Mouse (Mus musculus) right cerebral cortex, postnatal 4 days (tissue): ENCODE data around the gene Nrk.

ENCODE experiments used
- DNase-seq: peaks from one replicate; pipeline ENCODE4 v3.0.0-alpha.2; 2022

The Nrk gene

DNA sequence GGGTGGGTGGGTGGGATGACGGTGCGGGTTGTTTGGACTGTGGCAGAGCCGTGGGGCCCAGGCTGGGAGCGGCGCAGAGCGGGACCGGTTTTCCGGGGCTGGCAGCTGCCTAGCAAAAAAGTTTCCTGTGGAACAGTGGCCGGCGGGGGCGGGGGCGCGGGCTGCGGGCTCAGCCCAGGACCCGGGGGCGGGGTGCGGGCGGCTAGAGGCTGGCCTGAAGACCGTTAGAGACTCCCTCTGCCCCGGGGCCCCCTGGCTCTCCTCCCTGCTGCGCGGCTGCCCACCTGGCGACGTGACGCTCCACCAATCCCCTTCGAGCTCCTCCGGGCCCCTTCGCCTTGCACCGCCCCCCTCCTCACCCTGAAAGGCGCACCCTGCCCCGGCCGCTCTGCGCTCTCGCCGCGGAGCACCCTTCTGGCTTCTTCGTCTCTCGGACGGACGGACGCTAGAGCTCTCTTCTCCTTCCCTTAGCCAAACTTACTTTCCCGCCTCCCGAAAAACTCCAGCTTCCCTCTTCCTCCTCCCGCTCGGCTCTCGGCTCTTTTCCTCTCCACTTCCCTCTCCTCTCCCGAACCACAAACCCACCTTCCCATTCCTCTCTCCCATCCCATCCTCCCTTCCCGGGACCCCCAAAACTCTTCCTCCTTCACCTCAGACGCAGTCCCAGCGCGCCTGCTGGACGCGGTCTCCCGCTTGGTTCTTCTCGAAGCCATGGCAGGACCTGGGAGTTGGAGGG, at the start of gene Nrk:
Nrk (plus strand) TSS at position 390 of the 736 bp plus-strand sequence.
- no peak for DNase-seq

DNA sequence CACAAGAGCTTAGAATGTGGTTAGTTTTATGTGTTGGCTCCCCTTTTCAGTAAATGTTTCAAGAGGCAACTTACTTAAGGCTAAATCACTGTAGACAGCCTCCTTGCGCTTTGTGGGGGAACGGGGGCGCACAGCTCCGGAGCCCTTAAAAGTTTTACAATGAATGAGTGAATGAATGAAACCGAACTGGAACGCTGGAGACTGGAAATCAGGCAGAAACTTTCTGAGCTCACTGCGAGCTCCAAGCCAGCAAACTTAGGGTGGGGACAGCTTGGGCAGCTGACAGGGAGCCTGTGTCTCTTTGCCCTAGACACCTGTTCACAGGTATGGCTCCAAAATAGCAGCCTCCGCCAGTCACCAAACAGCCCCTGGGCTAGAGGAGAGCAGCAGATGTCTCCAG, 864 bp upstream of the Nrk start:
- no peak for DNase-seq

DNA sequence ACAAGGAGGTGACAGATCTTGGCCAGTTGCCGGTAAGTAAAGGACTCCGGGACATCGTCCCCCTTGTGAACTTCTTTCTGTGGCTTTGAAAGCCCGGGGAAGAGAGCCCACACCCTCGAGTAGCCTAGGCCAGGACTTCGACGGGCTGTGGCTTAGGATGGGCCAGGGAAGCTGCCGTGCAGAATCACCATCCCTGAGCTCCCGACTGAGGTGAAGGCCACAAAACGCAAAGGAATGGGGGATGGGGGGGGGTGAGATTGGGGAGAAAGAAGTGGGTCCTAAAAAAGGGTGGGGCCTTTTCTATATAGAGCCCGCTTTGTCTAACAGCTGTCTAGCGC, 516 bp downstream of the Nrk start:
- no peak for DNase-seq

DNA sequence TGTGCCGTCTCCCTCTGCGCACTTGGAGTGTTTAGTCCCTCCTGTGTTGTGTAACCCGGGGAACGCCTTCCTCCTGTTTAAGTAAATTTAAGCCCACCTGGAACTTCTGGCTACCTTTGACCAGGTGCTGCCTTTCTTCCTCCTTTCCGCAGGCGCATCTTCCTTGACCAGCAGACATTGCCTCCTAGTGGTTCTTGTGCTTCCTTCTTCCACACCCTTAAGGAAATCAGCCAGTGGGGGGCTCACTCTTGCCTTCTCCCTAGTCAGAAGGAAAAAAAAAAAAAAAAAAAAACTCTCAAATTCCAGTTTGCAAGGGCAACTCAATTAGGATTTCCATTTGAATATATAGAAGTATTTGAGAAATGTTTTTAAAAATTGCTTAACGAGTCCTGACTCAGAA, 4.8 kb downstream of the Nrk start:
- DNase-seq = no peak

DNA sequence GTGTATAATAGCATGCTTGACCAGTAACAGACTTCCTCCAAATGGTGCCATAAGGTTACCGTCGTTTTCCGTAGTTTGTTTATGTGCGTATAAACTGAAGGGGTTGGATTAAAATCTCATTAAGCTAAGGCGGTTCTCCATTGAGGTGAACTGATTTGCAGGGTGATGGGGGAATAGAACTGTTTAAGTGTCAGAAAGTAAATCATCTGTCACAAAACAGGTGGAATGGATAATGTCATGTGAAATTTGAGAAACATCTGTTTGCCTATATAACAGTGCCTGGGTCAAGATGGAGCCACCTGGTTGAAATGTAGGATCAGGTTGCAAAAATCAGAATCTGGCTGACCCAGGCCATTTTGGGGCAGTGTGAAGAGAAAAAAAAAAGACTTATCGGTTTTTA, 29.7 kb downstream of the Nrk start:
- DNase-seq = no peak

DNA sequence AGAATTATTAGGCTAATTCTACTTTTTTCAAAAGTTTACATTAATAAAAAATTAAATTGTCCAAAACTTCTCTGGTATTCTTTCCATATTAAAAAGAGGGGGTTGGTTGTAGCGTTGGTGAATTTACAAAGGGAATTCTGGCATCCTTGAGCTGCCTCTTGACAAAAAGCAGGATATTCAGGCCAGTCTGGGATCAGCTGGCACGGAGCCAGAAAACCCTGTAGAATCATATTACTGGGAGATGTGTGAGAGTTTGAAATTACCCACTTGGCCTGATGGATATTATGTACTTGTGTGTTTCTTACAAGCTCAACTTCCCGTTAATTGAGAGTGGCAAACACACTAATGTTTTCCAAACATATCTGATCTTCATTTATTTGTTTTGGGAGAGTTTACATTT, 46.5 kb downstream of the Nrk start:
- DNase-seq = no peak

DNA sequence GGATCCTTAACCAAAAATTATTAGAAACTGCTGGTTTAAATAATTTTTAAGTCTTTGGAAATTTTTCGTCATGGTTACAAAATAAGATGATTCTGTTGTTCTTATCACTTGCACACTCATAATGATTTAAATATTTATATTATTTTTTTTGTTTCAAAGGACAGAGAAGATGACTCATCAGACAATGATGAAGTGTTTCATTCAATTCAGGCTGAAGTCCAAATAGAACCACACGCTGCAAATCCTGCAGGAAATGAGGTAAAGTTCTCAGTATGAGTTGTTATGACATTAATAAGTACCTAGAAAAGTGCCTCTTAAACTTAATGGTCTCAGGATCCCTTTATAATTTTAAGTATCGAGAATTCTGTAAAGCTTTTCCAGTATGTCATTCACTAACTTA, 64.3 kb downstream of the Nrk start:
- DNase-seq = no peak

DNA sequence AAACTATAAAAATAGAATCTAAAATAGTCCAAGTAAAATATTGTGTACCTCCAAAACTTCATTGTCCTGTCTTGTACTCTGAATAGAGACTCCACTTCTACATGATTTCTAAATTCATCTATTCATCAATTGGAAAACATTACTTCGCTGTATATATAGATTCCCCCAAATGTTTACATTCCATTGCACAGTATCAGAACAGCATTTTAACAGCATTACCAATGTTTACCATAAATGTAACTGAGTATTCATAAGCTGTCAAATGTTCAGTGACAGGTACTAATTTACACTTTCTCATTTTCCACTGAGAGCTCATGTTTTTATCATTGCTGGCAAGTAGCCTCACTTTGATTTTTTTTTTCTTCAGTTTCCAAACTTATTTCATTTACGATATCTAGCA, 65.0 kb downstream of the Nrk start:
- no peak for DNase-seq

DNA sequence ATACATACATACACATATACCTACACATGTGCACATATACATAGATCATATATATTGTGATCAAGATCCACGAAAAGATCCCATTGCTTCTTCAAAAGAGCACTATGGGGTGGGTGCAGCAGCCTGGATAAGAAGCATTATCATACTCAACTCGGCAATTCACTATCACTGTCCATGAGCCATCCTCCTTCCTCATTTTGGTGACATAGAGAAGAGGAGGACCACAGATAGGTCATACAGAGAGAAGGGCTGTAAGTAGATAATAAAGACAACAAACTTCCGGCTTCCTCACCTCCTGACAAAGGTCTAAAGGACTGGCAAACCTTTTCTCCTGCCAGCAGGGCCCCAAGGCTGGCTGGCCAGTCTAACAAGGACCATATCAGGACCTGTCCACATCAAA, 100.3 kb downstream of the Nrk start:
- no peak for DNase-seq

DNA sequence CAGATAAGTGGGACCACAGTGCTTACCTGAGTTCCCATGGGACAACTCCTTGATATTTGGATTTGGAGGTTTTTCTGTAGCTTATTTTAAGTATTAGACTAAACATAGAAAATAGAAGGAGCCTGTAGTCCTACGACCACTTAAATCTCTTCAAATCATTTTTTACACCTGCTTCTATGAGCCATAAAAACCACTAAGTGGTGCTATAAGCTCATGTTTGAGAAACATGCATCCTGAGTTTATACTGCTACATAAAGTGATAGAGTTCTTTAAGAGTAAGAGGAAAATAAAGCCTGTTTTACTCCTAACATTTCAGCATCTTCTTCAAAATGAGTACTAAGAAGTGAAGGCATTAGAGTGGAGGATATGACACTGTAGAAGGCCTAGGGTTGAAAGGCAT, 102.3 kb downstream of the Nrk start:
- DNase-seq = no peak

DNA sequence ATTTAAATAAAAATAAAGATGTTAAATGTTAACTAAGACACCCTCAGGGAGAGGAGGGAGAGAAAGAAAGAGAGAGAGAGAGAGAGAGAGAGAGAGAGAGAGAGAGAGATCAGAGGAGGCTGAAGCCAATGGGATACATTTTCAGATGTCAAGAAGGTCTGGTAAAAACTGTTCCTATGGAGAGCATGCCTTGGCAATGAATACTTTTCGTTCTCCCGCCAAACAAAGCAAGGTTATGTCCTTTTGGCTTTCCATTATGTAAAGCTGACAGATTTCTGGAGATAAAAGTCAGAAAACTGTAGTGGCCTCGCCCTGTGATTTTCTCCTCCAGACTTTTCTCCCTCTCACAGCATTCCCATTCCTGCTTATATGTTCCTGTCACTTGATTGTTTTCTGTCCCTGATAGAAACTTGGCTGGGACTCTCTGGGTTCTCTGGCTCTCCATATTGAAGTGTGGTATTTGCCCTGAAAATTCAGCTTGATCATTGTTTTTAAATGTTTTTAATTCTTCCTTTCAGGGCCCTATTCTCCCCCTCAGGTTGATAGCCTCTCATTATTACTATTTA, 112.4 kb downstream of the Nrk start:
- DNase-seq = no peak

DNA sequence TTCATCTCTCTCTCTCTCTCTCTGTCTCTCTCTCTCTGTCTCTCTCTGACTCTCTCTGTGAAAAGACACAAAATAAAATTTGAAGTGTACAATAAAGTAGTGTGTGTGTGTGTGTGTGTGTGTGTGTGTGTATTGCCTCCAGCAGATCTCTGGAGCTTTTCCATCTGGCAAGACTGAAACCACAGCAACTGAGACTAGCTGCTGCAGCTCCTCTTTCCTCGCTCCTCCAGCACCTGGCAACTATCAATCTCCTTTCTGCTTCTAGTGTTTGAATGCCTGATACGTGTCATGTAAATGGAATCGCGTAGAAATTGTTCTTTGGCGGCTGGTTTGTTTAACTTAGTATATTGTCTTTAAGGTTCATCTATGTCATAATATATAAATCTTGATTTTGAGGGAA, 113.1 kb downstream of the Nrk start:
- DNase-seq = no peak

DNA sequence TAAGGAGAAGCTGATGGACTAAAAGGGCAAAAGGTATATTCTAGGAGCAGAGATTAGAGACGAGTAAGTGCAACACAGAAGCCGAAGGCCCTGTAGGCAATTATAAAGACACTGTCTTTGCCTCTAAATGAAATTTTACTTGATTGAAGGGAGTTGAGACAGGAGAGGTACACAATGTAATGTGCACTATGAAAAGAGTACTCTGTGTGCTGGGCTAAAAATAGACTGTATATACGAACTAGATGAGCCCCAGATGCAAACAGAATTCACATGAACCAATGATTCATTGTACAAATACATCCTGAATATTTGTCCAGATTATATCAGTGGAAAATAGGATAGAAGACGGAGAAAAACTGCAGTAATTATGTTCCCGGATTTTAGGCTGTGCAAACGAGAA, 113.7 kb downstream of the Nrk start:
- DNase-seq = no peak

DNA sequence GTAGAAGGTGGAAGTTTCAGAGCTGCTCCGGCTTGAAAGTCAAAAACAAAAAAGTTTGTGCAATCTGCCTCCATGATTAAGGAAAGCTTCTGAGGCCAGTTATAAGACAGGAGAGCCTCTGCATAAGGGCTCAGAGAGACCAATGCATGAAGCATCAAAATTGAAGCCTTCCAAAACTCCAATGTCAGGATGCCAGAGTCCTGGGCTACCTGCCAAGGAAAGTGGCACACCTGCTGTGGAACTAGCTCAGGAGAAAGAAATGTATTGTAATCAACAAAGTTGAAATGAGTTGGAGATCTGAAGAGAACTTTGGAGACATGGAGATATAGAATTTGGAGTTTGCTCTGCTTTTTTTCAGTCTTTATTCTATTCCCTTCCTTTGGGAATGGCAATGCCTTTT, 123.4 kb downstream of the Nrk start:
- DNase-seq = no peak

DNA sequence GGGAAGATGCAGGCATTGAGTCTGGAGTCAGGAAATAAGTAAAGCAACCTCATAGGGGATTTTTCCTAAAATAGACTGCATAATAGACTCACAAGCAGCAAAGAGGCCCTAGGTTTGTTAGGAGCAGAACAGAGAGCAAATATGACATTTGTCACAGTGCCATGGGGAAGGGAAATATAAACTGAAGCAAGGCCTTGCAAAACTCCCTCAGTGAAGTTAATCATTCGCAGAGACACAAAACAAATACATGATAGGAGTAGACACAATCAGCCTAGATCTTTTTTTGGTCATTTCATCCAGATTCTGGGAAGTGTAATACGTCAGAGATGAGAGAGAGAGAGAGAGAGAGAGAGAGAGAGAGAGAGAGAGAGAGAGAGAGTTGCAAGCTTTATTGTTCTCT, 125.1 kb downstream of the Nrk start:
- no peak for DNase-seq

DNA sequence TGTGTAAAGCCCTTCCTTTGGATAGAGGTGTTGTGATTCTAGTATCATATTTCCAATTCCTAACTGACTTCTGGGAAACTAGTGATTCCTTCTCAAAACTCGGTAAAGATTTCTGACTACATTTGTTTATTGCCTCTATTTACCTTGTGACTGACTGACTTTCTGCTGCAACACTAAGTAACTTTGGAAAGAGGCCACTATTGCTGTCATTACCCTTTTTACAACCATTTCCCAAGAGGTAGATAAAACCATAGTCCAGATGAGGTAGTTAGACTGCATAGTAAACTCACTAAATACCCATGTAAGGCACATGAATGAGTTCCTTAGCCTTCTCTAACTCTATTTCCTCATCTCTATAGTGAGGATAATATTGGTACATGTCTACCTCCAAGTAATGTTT, 126.9 kb downstream of the Nrk start:
- DNase-seq = no peak

DNA sequence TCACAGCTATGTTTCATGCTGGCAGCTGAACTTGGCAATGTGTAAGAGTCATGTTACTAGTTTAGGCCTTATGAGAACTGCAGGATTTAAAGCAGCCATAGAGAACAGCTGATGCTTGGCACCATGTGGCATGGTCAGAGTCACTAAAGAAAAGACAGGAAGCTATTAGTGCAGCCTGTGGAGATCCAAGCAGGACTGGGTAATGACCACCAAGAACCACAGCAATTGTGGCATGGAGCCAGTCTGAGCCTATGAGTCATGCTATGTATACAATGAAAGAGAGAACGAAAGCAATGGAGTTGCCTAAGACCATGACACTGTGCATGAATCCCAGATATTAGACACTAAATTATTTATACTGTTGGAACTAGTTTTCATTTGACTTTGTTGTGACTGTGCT, 137.7 kb downstream of the Nrk start:
- no peak for DNase-seq

DNA sequence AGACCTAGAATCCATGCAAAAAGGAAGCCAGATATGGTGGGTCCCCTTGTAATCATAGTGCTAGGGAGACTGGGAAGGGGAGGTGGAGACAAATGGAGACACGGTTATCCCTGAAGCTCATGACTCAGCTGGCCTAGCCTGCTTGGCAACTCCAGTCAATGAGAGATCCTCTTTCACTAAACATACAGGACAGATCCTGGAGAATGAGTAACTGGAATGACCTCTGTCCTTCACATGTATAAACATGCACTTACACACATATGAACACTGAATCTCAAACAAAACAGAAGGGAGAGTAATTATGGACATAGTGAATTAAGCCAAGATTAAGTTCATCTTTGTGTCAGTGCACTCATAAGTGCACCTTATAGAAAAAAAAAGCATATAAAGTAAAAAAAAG, 138.9 kb downstream of the Nrk start:
- DNase-seq = no peak
